Mouse (Mus musculus) adrenal gland, postnatal 14 days (tissue): Measurements from ENCODE around the gene Add3. TPM values are rescaled to one million over a fixed set of nuclear protein-coding genes. Genes with fewer than 3 reads are reported as not detected.

Source experiments
- DNase-seq: peaks from one replicate; pipeline ENCODE4 v3.0.0; 2021; ENCODE audit warnings: mixed read lengths
- total RNA-seq: library from RNA; stranded (reverse); gene quantifications from 2 replicates; pipeline ENCODE4 v1.2.3, GENCODE M21; 2021

Gene Add3
- total RNA-seq, 1 experiment from 2014 or later: 67.6 TPM

- no peak for DNase-seq
Measured at GRCm38 (mm10) chr19:53128494-53129337, 11.5 kb upstream of the Add3 start.

GRCm38 (mm10) chr19:53130399-53131175 lies 9.7 kb upstream of the Add3 start:
- DNase-seq: no peak

- no peak for DNase-seq
Measured at GRCm38 (mm10) chr19:53132471-53132870, 7.8 kb upstream of the Add3 start.

- DNase-seq: no peak
Measured at GRCm38 (mm10) chr19:53136336-53137090, 3.7 kb upstream of the Add3 start.

- no peak for DNase-seq
Measured at GRCm38 (mm10) chr19:53137116-53137670, 3.0 kb upstream of the Add3 start.

- DNase-seq: no peak
Measured at GRCm38 (mm10) chr19:53140804-53141250, 584 bp downstream of the Add3 start.

GRCm38 (mm10) chr19:53141251-53142072 lies 1.2 kb downstream of the Add3 start:
- DNase-seq: peak; percentile 70

GRCm38 (mm10) chr19:53142190-53143107 lies 2.2 kb downstream of the Add3 start:
- peak; percentile 100 for DNase-seq

GRCm38 (mm10) chr19:53143108-53143971 lies 3.1 kb downstream of the Add3 start:
- peak; percentile 67 for DNase-seq

- no peak for DNase-seq
Measured at GRCm38 (mm10) chr19:53145075-53145474, 4.8 kb downstream of the Add3 start.

- DNase-seq: no peak
Measured at GRCm38 (mm10) chr19:53149381-53149780, 9.1 kb downstream of the Add3 start.

GRCm38 (mm10) chr19:53152451-53152850 lies 12.2 kb downstream of the Add3 start:
- no peak for DNase-seq

GRCm38 (mm10) chr19:53153096-53153495 lies 12.9 kb downstream of the Add3 start:
- no peak for DNase-seq

- no peak for DNase-seq
Measured at GRCm38 (mm10) chr19:53154156-53154555, 13.9 kb downstream of the Add3 start.

GRCm38 (mm10) chr19:53156361-53156760 lies 16.1 kb downstream of the Add3 start:
- no peak for DNase-seq

- no peak for DNase-seq
Measured at GRCm38 (mm10) chr19:53157176-53157575, 16.9 kb downstream of the Add3 start.

- no peak for DNase-seq
Measured at GRCm38 (mm10) chr19:53159351-53159750, 19.1 kb downstream of the Add3 start.

GRCm38 (mm10) chr19:53162927-53163326 lies 22.7 kb downstream of the Add3 start:
- DNase-seq: no peak

GRCm38 (mm10) chr19:53164645-53165044 lies 24.4 kb downstream of the Add3 start:
- no peak for DNase-seq
